Mouse (Mus musculus): ENCODE measurements around the gene Xirp1. TPM values are rescaled to one million over a fixed set of nuclear protein-coding genes. Genes with fewer than 3 reads are reported as not detected.
A peak's percentile ranks its signal among the peaks of the same experiment; 100 is the strongest.

Gene Xirp1
- polyA plus RNA-seq, 1 experiment from 2014 or later = 38.2 TPM

DNA sequence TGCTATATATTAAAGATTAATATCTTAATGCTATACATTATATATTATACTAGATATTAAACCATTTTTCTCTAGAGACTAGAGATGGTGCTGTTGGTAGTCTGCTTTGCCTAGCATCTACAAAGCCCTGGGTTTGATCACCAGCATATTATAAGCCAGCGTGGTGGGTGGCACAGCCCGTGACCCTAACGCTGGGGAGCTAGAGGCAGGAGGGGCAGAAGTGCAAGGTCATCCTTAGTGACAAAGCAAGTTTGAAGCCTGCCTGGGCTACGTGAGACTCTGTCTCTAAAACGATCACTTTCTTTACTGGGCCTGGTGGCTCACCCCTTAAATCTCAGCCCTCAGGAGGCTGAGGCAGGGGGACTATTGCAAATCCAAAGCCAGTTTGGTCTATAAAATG is 20.5 kb downstream of the Xirp1 start:
- no peaks in the 10 kb centered on the region for H3K9me3 ChIP-seq (replicated peaks; ENCODE audit: control insufficient read depth, low read length)
- peak overlapping the region; percentile 84; the same call in 1 of the 2 replicates for H3K27ac ChIP-seq (ENCODE audit: low read depth, low read length)
- no peak overlapping the region for H3K4me2 ChIP-seq
- H3K4me3 ChIP-seq (ENCODE audit: low read depth, low read length) = no peak overlapping the region
- WGBS (ENCODE audit: insufficient replicate concordance) = 78% methylated on average over 5 of the region's 5 CpGs
- H3K9ac ChIP-seq (ENCODE audit: low read depth, low read length) = no peak overlapping the region
- H3K36me3 ChIP-seq (ENCODE audit: control insufficient read depth, insufficient read depth, low read length) = no peaks in the 10 kb centered on the region
- ATAC-seq (replicated peaks; ENCODE audit: insufficient number of reproducible peaks, low FRiP score, low TSS enrichment) = peak; percentile 62; the same call in 1 of the 2 replicates
- H3K4me1 ChIP-seq (ENCODE audit: control insufficient read depth, insufficient read depth, low read length) = peaks cover 3% of the 10 kb centered on the region
- H3K27me3 ChIP-seq (ENCODE audit: control insufficient read depth, insufficient read depth, low read length) = no peaks in the 10 kb centered on the region

GRCm38 (mm10) chr9:120001945-120002725 is 21.3 kb downstream of the Xirp1 start:
- Histone ChIP-seq H3K27me3 (ENCODE audit: control insufficient read depth, insufficient read depth, low read length) (no peaks in the 10 kb centered on the region), H3K4me3 (ENCODE audit: low read depth, low read length) (peak overlapping the region; percentile 46), H3K27ac (ENCODE audit: low read depth, low read length) (peak overlapping the region; percentile 84), H3K4me1 (ENCODE audit: control insufficient read depth, insufficient read depth, low read length) (peaks cover 3% of the 10 kb centered on the region), H3K4me2 (peak overlapping the region; percentile 67), H3K9ac (ENCODE audit: low read depth, low read length) (peak overlapping the region; percentile 68), H3K36me3 (ENCODE audit: control insufficient read depth, insufficient read depth, low read length) (no peaks in the 10 kb centered on the region), H3K9me3 (replicated peaks; ENCODE audit: control insufficient read depth, low read length) (no peaks in the 10 kb centered on the region)
- peak; percentile 92 for ATAC-seq (replicated peaks; ENCODE audit: insufficient number of reproducible peaks, low FRiP score, low TSS enrichment)
- 9% methylated on average over 31 of the region's 31 CpGs for WGBS (ENCODE audit: insufficient replicate concordance)

- WGBS (ENCODE audit: insufficient replicate concordance) = 70% methylated on average over 5 of the region's 5 CpGs
- no peak for ATAC-seq (replicated peaks; ENCODE audit: insufficient number of reproducible peaks, low FRiP score, low TSS enrichment)
- Histone ChIP-seq H3K36me3 (ENCODE audit: control insufficient read depth, insufficient read depth, low read length) (no peaks in the 10 kb centered on the region), H3K9me3 (replicated peaks; ENCODE audit: control insufficient read depth, low read length) (no peaks in the 10 kb centered on the region), H3K4me2 (no peak overlapping the region), H3K4me3 (ENCODE audit: low read depth, low read length) (no peak overlapping the region), H3K27me3 (ENCODE audit: control insufficient read depth, insufficient read depth, low read length) (no peaks in the 10 kb centered on the region), H3K9ac (ENCODE audit: low read depth, low read length) (no peak overlapping the region), H3K27ac (ENCODE audit: low read depth, low read length) (no peak overlapping the region), H3K4me1 (ENCODE audit: control insufficient read depth, insufficient read depth, low read length) (peaks cover 3% of the 10 kb centered on the region)
These were observed 22.6 kb downstream of the Xirp1 start for GRCm38 (mm10) chr9:120000761-120001160.

GRCm38 (mm10) chr9:119999636-120000035 is 23.8 kb downstream of the Xirp1 start:
- ATAC-seq (replicated peaks; ENCODE audit: insufficient number of reproducible peaks, low FRiP score, low TSS enrichment) = no peak
- Histone ChIP-seq H3K36me3 (ENCODE audit: control insufficient read depth, insufficient read depth, low read length) (no peaks in the 10 kb centered on the region), H3K4me1 (ENCODE audit: control insufficient read depth, insufficient read depth, low read length) (peaks cover 3% of the 10 kb centered on the region), H3K9ac (ENCODE audit: low read depth, low read length) (no peak overlapping the region), H3K27me3 (ENCODE audit: control insufficient read depth, insufficient read depth, low read length) (no peaks in the 10 kb centered on the region), H3K4me3 (ENCODE audit: low read depth, low read length) (no peak overlapping the region), H3K9me3 (replicated peaks; ENCODE audit: control insufficient read depth, low read length) (no peaks in the 10 kb centered on the region), H3K27ac (ENCODE audit: low read depth, low read length) (no peak overlapping the region), H3K4me2 (no peak overlapping the region)
- WGBS (ENCODE audit: insufficient replicate concordance) = 78% methylated on average over 6 of the region's 6 CpGs

DNA sequence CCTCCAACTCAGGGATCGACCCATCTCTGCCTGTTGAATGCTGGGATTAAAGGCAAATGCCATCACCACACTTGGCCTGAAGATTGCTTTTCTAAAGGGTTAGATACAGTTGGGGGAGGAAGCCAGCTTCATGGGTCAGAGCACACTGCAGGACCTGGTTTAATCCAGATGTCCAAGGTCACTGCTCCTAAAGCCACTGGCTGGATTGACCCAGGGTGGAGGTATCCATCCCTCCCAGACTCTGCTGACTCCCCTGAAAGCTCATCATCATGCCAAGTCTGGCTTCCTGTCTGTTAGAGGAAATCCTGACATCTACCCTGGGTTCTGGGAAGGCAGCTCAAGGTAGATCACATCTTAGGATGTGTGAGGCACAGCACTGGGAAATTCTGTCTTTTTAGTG is 24.6 kb downstream of the Xirp1 start:
- Histone ChIP-seq H3K36me3 (ENCODE audit: control insufficient read depth, insufficient read depth, low read length) (no peaks in the 10 kb centered on the region), H3K9ac (ENCODE audit: low read depth, low read length) (no peak overlapping the region), H3K9me3 (replicated peaks; ENCODE audit: control insufficient read depth, low read length) (no peaks in the 10 kb centered on the region), H3K27ac (ENCODE audit: low read depth, low read length) (no peak overlapping the region), H3K4me1 (ENCODE audit: control insufficient read depth, insufficient read depth, low read length) (peaks cover 3% of the 10 kb centered on the region), H3K4me3 (ENCODE audit: low read depth, low read length) (no peak overlapping the region), H3K4me2 (no peak overlapping the region), H3K27me3 (ENCODE audit: control insufficient read depth, insufficient read depth, low read length) (no peaks in the 10 kb centered on the region)
- no peak for ATAC-seq (replicated peaks; ENCODE audit: insufficient number of reproducible peaks, low FRiP score, low TSS enrichment)
- WGBS (ENCODE audit: insufficient replicate concordance) = 77% methylated on average over 1 of the region's 1 CpGs

- Histone ChIP-seq H3K4me3 (ENCODE audit: low read depth, low read length) (no peak overlapping the region), H3K36me3 (ENCODE audit: control insufficient read depth, insufficient read depth, low read length) (no peaks in the 10 kb centered on the region), H3K27me3 (ENCODE audit: control insufficient read depth, insufficient read depth, low read length) (no peaks in the 10 kb centered on the region), H3K9ac (ENCODE audit: low read depth, low read length) (no peak overlapping the region), H3K9me3 (replicated peaks; ENCODE audit: control insufficient read depth, low read length) (no peaks in the 10 kb centered on the region), H3K4me2 (no peak overlapping the region), H3K4me1 (ENCODE audit: control insufficient read depth, insufficient read depth, low read length) (no peaks in the 10 kb centered on the region), H3K27ac (ENCODE audit: low read depth, low read length) (no peak overlapping the region)
- no peak for ATAC-seq (replicated peaks; ENCODE audit: insufficient number of reproducible peaks, low FRiP score, low TSS enrichment)
- 88% methylated on average over 4 of the region's 4 CpGs for WGBS (ENCODE audit: insufficient replicate concordance)
These were observed 27.3 kb downstream of the Xirp1 start for GRCm38 (mm10) chr9:119996080-119996479.

DNA sequence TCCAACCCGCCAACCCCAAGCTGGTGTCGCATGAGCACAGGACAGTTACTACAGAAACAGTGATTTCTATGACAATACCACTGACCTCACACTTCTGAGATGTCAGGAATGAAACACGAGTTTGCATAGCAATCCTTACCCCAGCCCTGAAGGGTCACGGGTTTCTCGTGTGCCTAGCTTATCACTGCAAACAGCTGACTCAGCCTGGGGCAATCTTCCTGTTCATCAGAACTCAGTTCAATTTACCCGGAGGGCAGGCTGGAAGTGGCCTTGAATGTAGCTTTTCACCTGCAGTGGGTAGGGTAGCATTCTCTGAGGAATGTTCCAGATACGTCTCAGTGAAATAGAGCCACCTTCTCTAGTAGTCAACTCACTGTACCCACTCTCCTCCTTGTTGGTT is 29.2 kb downstream of the Xirp1 start:
- H3K27ac ChIP-seq (ENCODE audit: low read depth, low read length) = no peak overlapping the region

DNA sequence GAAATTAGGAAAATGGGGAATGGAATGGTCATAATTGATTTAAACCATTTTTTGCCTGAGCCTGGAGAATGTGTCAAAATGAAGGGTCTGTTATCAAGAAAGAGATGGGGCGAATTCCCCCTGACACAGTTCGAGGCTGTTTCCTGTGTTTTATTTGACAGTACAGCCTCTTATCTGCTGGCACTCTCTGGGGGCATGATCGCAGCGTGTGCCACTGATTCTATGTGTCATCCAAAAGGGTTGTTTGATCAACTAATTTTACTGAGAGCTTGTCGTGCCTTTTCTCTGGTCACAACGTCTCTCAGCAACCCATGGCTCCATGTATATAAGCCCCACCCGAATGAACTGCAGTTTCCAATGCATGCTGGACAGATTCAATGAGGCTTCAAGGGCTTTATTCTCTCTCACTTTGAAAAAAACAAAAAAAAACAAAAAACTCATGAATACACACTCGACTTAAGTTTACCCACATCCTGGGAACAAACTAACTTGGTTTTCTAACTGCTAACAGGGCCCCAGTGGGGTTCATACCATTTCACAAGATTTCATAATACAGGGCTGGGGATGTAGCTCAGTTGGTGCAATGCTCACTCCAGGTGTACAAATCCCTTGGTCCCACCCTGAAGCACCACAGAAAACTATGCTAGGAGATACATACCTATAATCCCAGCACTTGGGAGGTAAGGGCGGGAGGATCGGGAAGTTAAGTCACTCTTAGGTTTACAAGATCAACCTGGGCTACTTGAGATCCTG is 30.1 kb downstream of the Xirp1 start:
- Histone ChIP-seq H3K27me3 (ENCODE audit: control insufficient read depth, insufficient read depth, low read length) (no peaks in the 10 kb centered on the region), H3K9me3 (replicated peaks; ENCODE audit: control insufficient read depth, low read length) (no peaks in the 10 kb centered on the region), H3K9ac (ENCODE audit: low read depth, low read length) (no peak overlapping the region), H3K36me3 (ENCODE audit: control insufficient read depth, insufficient read depth, low read length) (no peaks in the 10 kb centered on the region), H3K27ac (ENCODE audit: low read depth, low read length) (no peak overlapping the region), H3K4me1 (ENCODE audit: control insufficient read depth, insufficient read depth, low read length) (no peaks in the 10 kb centered on the region), H3K4me2 (no peak overlapping the region), H3K4me3 (ENCODE audit: low read depth, low read length) (no peak overlapping the region)
- 53% methylated on average over 10 of the region's 10 CpGs for WGBS (ENCODE audit: insufficient replicate concordance)
- ATAC-seq (replicated peaks; ENCODE audit: insufficient number of reproducible peaks, low FRiP score, low TSS enrichment) = no peak

More for the DNA sequence above, 29.2 kb downstream of the Xirp1 start:
- Histone ChIP-seq H3K4me2 (no peak overlapping the region), H3K27me3 (ENCODE audit: control insufficient read depth, insufficient read depth, low read length) (no peaks in the 10 kb centered on the region), H3K36me3 (ENCODE audit: control insufficient read depth, insufficient read depth, low read length) (no peaks in the 10 kb centered on the region), H3K9ac (ENCODE audit: low read depth, low read length) (no peak overlapping the region), H3K4me3 (ENCODE audit: low read depth, low read length) (no peak overlapping the region), H3K9me3 (replicated peaks; ENCODE audit: control insufficient read depth, low read length) (no peaks in the 10 kb centered on the region), H3K4me1 (ENCODE audit: control insufficient read depth, insufficient read depth, low read length) (no peaks in the 10 kb centered on the region)
- WGBS (ENCODE audit: insufficient replicate concordance) = 52% methylated on average over 7 of the region's 7 CpGs
- ATAC-seq (replicated peaks; ENCODE audit: insufficient number of reproducible peaks, low FRiP score, low TSS enrichment) = no peak
